In genomic region chr12:35824587-35824987, GRCm38 (mm10) we compare ENCODE assay signal across 9 mouse cellular contexts.
DNase-seq lines count a peak whose midpoint lies in the region; ATAC-seq lines count a peak whose summit lies in the region.
"Had no signal": no experiment of that assay in that cellular context is flagged by ENCODE, and none has a peak within 500 bp of the region (broad histone marks: within the 10 kb centered on the region; RNA-seq: fewer than 3 reads in every experiment).

No protein-coding gene starts in this region.

- H3K27ac ChIP-seq in midbrain, embryonic 15.5 days: no peak overlapping the region
- no peak overlapping the region for H3K27ac ChIP-seq in midbrain, embryonic 13.5 days
- H3K27ac ChIP-seq: limb, embryonic 12.5 days had no signal

- H3K9ac ChIP-seq in midbrain, embryonic 15.5 days: no peak overlapping the region
- H3K9ac ChIP-seq in midbrain, embryonic 13.5 days (replicated peaks): no peak overlapping the region
- H3K9ac ChIP-seq: limb, embryonic 12.5 days had no signal

- H3K4me3 ChIP-seq in midbrain, embryonic 15.5 days: no peak overlapping the region
- no peak overlapping the region for H3K4me3 ChIP-seq in midbrain, embryonic 13.5 days (replicated peaks)
- H3K4me3 ChIP-seq: limb, embryonic 12.5 days had no signal

- no peaks in the 10 kb centered on the region for H3K9me3 ChIP-seq in midbrain, embryonic 15.5 days
- H3K9me3 ChIP-seq in midbrain, embryonic 13.5 days: no peaks in the 10 kb centered on the region

- peak; percentile 98 for DNase-seq in fat pad, adult 2 months (ENCODE audit: extremely low read depth, low read depth, low spot score)
- DNase-seq in kidney, postnatal 4 days: peak; percentile 20 to 47
- DNase-seq in urinary bladder, postnatal 14 days (ENCODE audit: low spot score): peak; percentile 85
- DNase-seq in spleen, adult 12 weeks (ENCODE audit: low spot score): no peak
- no peak for DNase-seq in gastrocnemius, postnatal 4 days (ENCODE audit: low spot score in 2 of 2)
- no peak for DNase-seq in layer of hippocampus, adult 18-20 months (ENCODE audit: low spot score in 2 of 2)

- H3K4me2 ChIP-seq in midbrain, embryonic 15.5 days: no peak overlapping the region
- H3K4me2 ChIP-seq in midbrain, embryonic 13.5 days (replicated peaks): no peak overlapping the region
- H3K4me2 ChIP-seq: limb, embryonic 12.5 days had no signal

- H3K4me1 ChIP-seq in midbrain, embryonic 15.5 days: no peaks in the 10 kb centered on the region
- 0 out of 2 replicates have a peak, but pooled peaks cover 4% of the 10 kb centered on the region for H3K4me1 ChIP-seq in midbrain, embryonic 13.5 days (replicated peaks)
- H3K4me1 ChIP-seq: limb, embryonic 12.5 days had no signal

- H3K27me3 ChIP-seq in midbrain, embryonic 15.5 days (replicated peaks): no peaks in the 10 kb centered on the region
- H3K27me3 ChIP-seq in midbrain, embryonic 13.5 days: no peaks in the 10 kb centered on the region
- H3K27me3 ChIP-seq: limb, embryonic 12.5 days had no signal

- WGBS in midbrain, embryonic 15.5 days: 33% methylated on average over 5 of the region's 5 CpGs
- 44% methylated on average over 5 of the region's 5 CpGs for WGBS in midbrain, embryonic 13.5 days

- H3K36me3 ChIP-seq in midbrain, embryonic 15.5 days (replicated peaks): no peaks in the 10 kb centered on the region
- H3K36me3 ChIP-seq in midbrain, embryonic 13.5 days: no peaks in the 10 kb centered on the region
- H3K36me3 ChIP-seq: limb, embryonic 12.5 days had no signal

- ATAC-seq in midbrain, embryonic 15.5 days (replicated peaks): 0 out of 2 replicates have a peak, but pooled peaks have one; percentile 24
- no peak for ATAC-seq in midbrain, embryonic 13.5 days

Comparison
In these comparisons a context has a peak if more than half of its experiments do, and no peak if none do; other contexts are left out.
1. DNase-seq: peak in fat pad, adult 2 months (single experiment), kidney, postnatal 4 days (2 of 2) and urinary bladder, postnatal 14 days (single experiment); none in spleen, adult 12 weeks (single experiment), gastrocnemius, postnatal 4 days (0 of 2) and layer of hippocampus, adult 18-20 months (0 of 2).